Mouse (Mus musculus) retina, embryonic 14.5 days (tissue): Measurements from ENCODE around the gene Gm5134.
A peak's percentile ranks its signal among the peaks of the same experiment; 100 is the strongest.
"Not testable (repeated sequence)": the region's sequence is repeated elsewhere in the genome, so short reads cannot be mapped to it uniquely, and the experiment has no call there.

ENCODE experiments used
- DNase-seq: peaks from one replicate; pipeline ENCODE4 v3.0.0-alpha.2; 2015; ENCODE audit warnings: low spot score

The Gm5134 gene

DNA sequence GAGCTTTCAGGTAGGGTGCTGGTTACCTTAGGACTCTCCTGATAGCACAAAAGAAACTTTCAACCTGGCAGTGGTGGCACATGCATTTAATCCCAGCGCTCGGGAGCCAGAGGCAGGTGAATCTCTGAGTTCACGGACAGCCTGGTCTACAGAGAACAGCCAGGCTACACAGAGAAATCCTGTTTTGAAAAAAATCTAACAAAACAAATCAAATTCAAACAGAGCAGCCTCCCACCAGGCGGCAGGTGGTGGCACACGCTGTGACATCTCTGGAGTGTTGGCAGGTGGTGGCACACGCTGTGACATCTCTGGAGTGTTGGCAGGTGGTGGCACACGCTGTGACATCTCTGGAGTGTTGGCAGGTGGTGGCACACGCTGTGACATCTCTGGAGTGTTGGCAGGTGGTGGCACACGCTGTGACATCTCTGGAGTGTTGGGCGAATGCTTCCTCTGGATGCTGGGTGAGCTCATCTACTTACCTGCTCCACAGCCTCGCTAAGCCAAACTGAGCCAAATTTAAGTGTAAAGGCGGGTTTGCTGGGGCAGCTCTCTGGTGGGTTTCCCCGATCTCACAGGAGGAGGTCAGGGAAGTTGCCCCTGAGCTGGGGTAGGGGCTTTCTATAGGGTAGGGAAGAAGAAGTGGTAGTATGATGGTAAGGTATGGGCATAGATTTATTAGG, 40.4 kb downstream of the Gm5134 start:
- not testable (repeated sequence) for DNase-seq

- DNase-seq = no peak
Observed at GRCm38 (mm10) chr10:75995463-75995862, 41.1 kb downstream of the Gm5134 start.

DNA sequence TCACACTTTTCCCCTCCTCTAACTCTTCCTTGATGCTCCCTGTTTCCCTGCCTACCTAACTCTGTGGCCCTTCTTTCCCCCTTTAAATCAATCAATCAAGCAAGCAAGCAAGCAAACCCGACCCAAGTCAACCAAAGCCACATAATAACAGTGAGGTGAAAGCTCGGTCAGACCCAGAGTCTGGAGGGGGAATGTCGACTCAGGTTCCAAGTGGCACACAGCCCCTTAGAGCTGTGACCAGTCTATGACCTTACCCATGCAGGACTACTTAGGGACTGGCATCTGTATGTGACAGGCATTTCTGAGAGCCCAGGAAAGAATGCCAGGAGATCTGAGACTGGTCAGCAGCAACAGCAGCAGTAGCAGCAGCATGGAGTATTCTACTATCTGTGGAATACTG, 42.0 kb downstream of the Gm5134 start:
- DNase-seq = no peak

- peak; percentile 19 for DNase-seq
Observed at GRCm38 (mm10) chr10:76001160-76001559, 46.8 kb downstream of the Gm5134 start.

- DNase-seq = peak; percentile 8
Observed at GRCm38 (mm10) chr10:76002101-76002521, 47.8 kb downstream of the Gm5134 start.

DNA sequence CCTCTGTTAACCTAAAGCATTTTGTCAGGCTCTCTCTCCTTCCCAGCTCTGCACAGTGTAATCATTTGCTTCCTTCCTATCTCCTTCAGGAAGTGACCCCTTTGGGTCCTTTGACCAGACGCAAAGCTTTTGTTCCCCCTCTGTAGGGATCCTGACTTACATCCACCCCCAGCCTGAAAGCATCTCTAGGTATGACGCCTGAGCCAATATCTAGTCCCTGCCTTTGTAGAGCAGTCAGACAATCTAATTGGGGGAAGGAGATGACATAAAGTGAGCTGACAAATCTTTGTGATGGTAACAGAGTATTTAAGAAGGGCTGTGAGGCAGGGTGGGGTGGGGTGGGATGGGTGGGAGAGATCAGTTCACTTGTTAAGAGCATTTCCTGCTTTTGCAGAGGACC, 48.3 kb downstream of the Gm5134 start:
- DNase-seq = no peak

DNA sequence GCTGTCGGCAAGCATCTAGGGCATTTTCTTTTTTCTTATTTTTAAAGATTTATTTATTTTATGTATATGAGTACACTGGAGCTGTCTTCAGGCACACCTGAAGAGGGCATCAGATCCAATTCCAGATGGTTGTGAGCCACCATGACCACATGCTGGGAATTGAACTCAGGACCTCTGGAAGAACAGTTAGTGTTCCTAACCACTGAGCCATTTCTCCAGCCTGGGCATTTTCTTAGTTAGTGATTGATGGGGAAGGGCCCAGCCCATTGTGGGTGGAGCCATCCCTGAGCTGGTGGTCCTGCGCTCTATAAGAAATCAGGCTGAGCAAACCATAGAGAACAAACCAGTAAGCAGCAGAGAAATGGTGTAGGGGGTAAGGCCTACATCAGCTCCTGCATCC, 48.9 kb downstream of the Gm5134 start:
- DNase-seq = no peak

DNA sequence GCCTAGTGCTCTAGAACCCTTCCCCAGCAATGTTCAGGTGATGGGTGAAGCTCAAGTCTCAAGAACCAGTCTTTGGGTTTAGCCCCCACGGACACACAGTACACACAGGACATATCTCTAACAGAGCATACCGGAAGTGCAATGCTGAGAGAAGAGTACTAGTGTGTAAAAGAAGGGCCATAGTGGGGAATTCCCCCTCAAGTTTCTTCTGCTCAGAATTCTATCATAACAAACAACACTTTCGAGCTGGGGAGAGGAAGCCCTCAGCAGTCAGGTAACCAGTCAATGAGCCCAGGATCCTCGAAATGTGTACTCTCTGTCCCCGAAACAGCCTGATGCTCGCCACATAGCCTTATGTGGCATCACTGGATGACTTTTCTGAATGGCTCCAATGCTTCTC, 52.1 kb downstream of the Gm5134 start:
- DNase-seq = no peak

DNA sequence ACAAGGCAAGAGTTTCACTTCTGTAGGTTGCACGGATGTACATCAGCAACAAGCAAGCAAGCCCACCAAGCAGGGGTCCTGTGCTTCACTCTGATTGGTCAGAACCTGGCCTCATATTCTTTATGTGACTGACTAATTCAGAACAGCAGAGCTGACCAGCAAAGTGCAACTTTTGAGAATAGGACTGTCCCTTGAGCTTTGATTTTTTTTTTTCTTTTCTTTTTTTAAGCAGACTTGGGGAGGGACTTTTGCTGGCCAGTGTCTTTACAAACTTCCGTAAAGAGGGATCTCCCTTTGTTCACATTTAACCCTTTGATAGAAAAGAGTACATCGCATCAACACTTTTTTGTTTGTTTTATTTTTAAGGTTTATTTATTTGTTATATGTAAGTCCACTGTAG, 55.5 kb downstream of the Gm5134 start:
- no peak for DNase-seq

- no peak for DNase-seq
Observed at GRCm38 (mm10) chr10:76012922-76013321, 58.6 kb downstream of the Gm5134 start.

DNA sequence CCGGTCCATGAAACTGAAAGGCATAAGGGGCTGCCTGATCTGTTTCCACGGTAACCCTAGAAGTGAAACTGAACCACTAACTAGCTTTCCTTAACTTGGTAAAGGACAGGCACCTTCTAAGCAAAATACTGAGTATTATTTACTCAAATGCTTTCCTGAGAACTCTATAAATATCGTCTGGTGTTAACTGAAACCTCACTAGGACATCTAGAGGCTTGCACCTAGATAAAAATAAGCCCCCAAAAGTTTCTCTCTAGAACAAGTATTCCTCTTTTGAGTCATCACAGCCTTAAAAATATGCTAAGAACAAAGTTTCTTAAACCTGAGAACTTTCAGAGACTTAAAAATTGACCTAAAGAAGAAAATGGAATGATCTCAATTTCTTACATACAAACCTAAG, 62.6 kb downstream of the Gm5134 start:
- no peak for DNase-seq

- no peak for DNase-seq
Observed at GRCm38 (mm10) chr10:76021728-76022127, 67.4 kb downstream of the Gm5134 start.

DNA sequence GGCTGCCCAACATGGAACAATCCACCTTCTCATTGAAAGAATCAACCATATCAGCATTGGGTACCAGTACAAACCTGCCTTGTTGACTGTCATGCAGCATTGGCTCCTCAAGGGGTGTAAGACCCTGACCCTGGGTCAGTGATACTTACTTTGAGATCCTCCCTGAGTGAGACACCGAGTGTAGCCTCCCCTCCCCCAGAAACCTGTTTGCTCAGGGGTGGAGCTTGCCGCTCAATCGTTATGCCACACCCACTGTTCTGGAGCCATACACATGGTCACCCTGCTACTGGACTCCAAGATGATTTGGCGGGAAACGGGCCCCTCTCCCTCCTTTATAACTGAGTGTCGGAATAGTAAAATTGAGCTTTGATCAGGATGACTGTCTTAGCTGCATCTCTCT, 69.6 kb downstream of the Gm5134 start:
- no peak for DNase-seq

GRCm38 (mm10) chr10:76025470-76026190, 71.3 kb downstream of the Gm5134 start:
- no peak for DNase-seq

- DNase-seq = no peak
Observed at GRCm38 (mm10) chr10:76027127-76028015, 73.1 kb downstream of the Gm5134 start.

GRCm38 (mm10) chr10:76028016-76028366, 73.7 kb downstream of the Gm5134 start:
- no peak for DNase-seq

- DNase-seq = no peak
Observed at GRCm38 (mm10) chr10:76028396-76028795, 74.1 kb downstream of the Gm5134 start.

DNA sequence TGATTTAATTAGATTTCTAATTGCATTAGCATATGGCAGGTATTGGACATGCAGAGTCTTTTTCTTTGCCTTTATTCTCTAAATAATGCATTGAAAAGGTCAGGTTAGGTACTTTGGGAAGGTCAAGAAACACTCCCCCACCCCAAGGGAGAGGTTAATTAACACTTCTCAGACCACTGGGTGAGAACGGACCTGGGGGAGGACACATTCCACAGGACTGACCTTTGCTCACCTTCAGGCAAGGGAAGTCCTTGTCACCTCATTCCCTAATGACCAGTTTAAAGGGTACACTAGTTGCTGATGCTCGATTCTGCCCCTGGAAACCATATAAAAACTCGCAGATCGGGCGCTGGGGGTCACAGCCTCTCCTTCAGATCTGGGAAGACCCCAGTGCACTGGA, 75.0 kb downstream of the Gm5134 start:
- no peak for DNase-seq

DNA sequence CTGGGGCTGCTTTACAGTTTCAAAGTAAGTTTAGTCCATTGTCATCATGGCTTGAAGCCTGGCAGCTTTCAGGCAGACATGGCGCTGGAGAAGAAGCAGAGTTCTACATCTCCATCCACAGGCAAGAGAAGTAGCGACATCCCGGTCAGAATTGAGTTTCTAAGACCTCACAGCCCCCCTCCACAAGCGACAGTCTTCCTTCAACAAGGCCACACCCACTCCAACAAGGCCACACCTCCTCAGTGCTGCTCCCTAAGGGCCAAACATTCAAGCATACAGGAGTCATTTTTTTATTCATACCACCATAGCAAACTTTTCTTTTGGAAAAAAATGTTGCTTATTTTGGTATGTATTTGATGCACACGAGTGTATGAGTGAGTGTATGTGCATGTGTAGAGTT, 76.2 kb downstream of the Gm5134 start:
- DNase-seq = no peak

GRCm38 (mm10) chr10:76031511-76032401, 77.4 kb downstream of the Gm5134 start:
- no peak for DNase-seq

DNA sequence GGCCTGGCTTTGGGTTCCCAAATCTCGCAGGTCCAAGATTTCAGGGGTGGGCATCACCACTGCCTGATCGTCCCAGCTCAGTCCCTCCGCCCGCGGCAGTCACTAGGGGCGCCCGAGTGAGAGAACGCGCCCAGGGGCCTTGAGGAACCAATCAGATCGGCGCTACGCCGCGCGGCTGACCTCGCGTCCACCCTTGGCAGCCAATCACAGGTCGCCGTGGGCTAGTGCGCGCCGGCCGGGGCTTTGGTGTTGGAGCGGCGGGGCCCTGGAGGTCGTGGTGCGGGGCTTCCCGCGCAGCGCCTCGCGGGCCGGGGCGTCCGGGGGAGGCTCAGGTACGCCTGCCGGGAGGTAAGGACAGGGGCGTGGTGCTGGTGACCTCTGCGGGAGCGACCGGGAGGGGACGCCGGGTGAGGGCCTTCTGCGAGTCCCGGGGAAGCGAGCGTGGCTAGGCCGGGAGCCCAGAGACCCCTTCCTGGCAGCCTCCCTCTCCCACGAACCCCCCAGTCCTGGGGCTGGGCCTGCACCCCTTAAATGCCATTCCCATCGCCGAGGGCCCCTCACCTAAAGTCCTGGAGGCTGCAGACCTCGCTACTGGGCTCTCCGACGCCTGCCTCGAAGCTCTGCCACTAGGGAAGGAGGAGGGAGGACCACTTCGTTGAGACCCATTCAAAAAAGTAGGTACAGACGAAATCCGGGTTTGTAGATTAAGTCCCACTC, 78.2 kb downstream of the Gm5134 start, which contains the start of gene Zfp280b:
Gene Zfp280b, plus strand, starts transcription at position 249 of the 717 bp plus-strand sequence.
- peak; percentile 97 for DNase-seq
